In genomic region chr4:103619946-103620371, GRCm38 (mm10) we compare ENCODE assay signal across 8 mouse cellular contexts. TPM values are rescaled to one million over a fixed set of nuclear protein-coding genes. Genes with fewer than 3 reads are reported as not detected.
DNase-seq lines count a peak whose midpoint lies in the region; ATAC-seq lines count a peak whose summit lies in the region.

No protein-coding gene starts in this region.

- intact Hi-C loops in left cerebral cortex, postnatal 4 days (cut with DNase I) = loop anchor here (5.0 kb wide), 1 partner anchor 747 kb away; no protein-coding TSS in a partner anchor

- DNase-seq in layer of hippocampus, adult 18-20 months (ENCODE audit: low spot score in 2 of 2) = peak; percentile 39 to 43
- no peak for DNase-seq in layer of hippocampus, adult 11-12 months (ENCODE audit: low spot score)
- peak; percentile 43 to 44 for DNase-seq in cerebellum, postnatal 14 days
- peak; percentile 22 for DNase-seq in left cerebral cortex, postnatal 4 days
- DNase-seq in right cerebral cortex, adult 2 months (ENCODE audit: low spot score in 2 of 2) = peak; percentile 49 to 56
- DNase-seq in thymus, adult 18-20 months = no peak
- no peak for DNase-seq in testis, postnatal 14 days (ENCODE audit: low spot score)

- ATAC-seq in frontal cortex, adult (ENCODE audit: low TSS enrichment) = peak; percentile 63

RNA-seq across cellular contexts. Expression of gene Dab1, which starts 0.8 kb away (rescaled TPM):
- 100 to 1,000 TPM; 146 to 158 TPM for total RNA-seq in layer of hippocampus, adult 18-20 months (2021)
- total RNA-seq in left cerebral cortex, postnatal 4 days (2021) = 100 to 1,000 TPM; 159 to 164 TPM

Comparison
In these comparisons a context has a peak if more than half of its experiments do, and no peak if none do; other contexts are left out.
1. DNase-seq: peak in layer of hippocampus, adult 18-20 months (2 of 2), cerebellum, postnatal 14 days (2 of 2), left cerebral cortex, postnatal 4 days (single experiment) and right cerebral cortex, adult 2 months (2 of 2); none in layer of hippocampus, adult 11-12 months (single experiment), thymus, adult 18-20 months (0 of 2) and testis, postnatal 14 days (single experiment).